In the genomic region with DNA sequence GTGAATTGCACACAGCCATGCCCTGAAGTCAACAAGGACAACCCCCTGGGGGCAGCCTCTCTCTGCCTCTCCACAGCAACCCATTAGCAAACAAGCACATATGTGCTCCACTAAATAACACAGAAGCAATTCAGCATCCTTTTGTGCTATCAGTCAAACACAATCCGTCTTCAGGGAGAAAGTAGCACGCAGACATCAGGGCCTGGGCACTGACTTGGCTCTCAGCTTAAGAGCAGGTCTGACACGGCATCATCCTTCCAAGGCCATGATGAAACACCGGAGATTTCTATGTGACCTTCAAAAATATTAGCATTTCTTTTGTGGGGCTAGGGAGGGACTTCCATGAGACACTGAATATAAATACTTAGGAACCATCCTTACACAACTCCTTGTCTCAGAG, we compare ENCODE assay signal across 27 mouse cellular contexts.
A peak's percentile ranks its signal among the peaks of the same experiment; 100 is the strongest.
DNase-seq lines count a peak whose midpoint lies in the region; ATAC-seq lines count a peak whose summit lies in the region.
"Had no signal": no experiment of that assay in that cellular context is flagged by ENCODE, and none has a peak within 500 bp of the region (broad histone marks: within the 10 kb centered on the region; RNA-seq: fewer than 3 reads in every experiment).

No protein-coding gene starts in this region.

- H3K4me1 ChIP-seq in heart, embryonic 10.5 days: peaks cover 22% of the 10 kb centered on the region
- peaks cover 16% of the 10 kb centered on the region for H3K4me1 ChIP-seq in midbrain, embryonic 13.5 days (replicated peaks)
- H3K4me1 ChIP-seq in midbrain, embryonic 11.5 days (ENCODE audit: control insufficient read depth, insufficient read depth, low read length): no peaks in the 10 kb centered on the region
- H3K4me1 ChIP-seq: embryonic facial prominence, embryonic 13.5 days; embryonic facial prominence, embryonic 15.5 days; forebrain, embryonic 10.5 days had no signal

- no peak for ATAC-seq in midbrain, embryonic 13.5 days
- ATAC-seq in midbrain, embryonic 11.5 days (ENCODE audit: low FRiP score): no peak
- ATAC-seq: CD4-positive, CD25-positive, alpha-beta regulatory T cell, adult 4 months; forebrain, embryonic 14.5 days; forebrain, embryonic 16.5 days; Patski had no signal

- H3K27ac ChIP-seq in heart, embryonic 10.5 days: no peak overlapping the region
- H3K27ac ChIP-seq in midbrain, embryonic 13.5 days: 0 out of 2 replicates have a peak overlapping the region, but pooled peaks have one; percentile 9
- no peak overlapping the region for H3K27ac ChIP-seq in midbrain, embryonic 11.5 days (ENCODE audit: low read depth, low read length)
- H3K27ac ChIP-seq: embryonic facial prominence, embryonic 13.5 days; embryonic facial prominence, embryonic 15.5 days; forebrain, embryonic 10.5 days; forebrain, embryonic 12.5 days had no signal

- H3K27me3 ChIP-seq in heart, embryonic 10.5 days (ENCODE audit: insufficient read depth, poor library complexity, severe bottlenecking): no peaks in the 10 kb centered on the region
- H3K27me3 ChIP-seq in midbrain, embryonic 13.5 days: no peaks in the 10 kb centered on the region
- H3K27me3 ChIP-seq in midbrain, embryonic 11.5 days (ENCODE audit: control insufficient read depth, insufficient read depth, low read length): no peaks in the 10 kb centered on the region
- H3K27me3 ChIP-seq: embryonic facial prominence, embryonic 13.5 days; embryonic facial prominence, embryonic 15.5 days; forebrain, embryonic 12.5 days had no signal

- intact Hi-C loops in heart, postnatal 10 days (cut with DNase I): no loop called here

- peaks cover 35% of the 10 kb centered on the region for H3K36me3 ChIP-seq in heart, embryonic 10.5 days
- H3K36me3 ChIP-seq in midbrain, embryonic 13.5 days: no peaks in the 10 kb centered on the region; the same call in 1 of the 2 replicates
- H3K36me3 ChIP-seq in midbrain, embryonic 11.5 days (ENCODE audit: control insufficient read depth, insufficient read depth, low read length): no peaks in the 10 kb centered on the region
- H3K36me3 ChIP-seq: embryonic facial prominence, embryonic 13.5 days; embryonic facial prominence, embryonic 15.5 days; G1E had no signal

- DNase-seq in heart, embryonic 10.5 days (ENCODE audit: low spot score): peak; percentile 63
- no peak for DNase-seq in heart, postnatal 10 days
- no peak for DNase-seq in midbrain, embryonic 11.5 days (ENCODE audit: low spot score, missing footprints)
- peak; percentile 12 for DNase-seq in ZHBTc4 (ENCODE audit: low read depth, low spot score)
- peak; percentile 27 for DNase-seq in retina, postnatal 1 day
- no peak for DNase-seq in adrenal gland, adult 8-10 months
- DNase-seq: adrenal gland, postnatal 10 days; adrenal gland, postnatal 25 days; B cell, adult 2 months; cerebellum, adult 11 months; cerebellum, adult 18-20 months; cerebellum, adult 8-10 months; cerebellum, adult 9-11 months; cerebellum, postnatal 14 days; cerebellum, postnatal 36 days; embryo, embryonic 11 days had no signal

- no peak overlapping the region for H3K4me3 ChIP-seq in heart, embryonic 10.5 days
- H3K4me3 ChIP-seq in midbrain, embryonic 13.5 days (replicated peaks): no peak overlapping the region
- no peak overlapping the region for H3K4me3 ChIP-seq in midbrain, embryonic 11.5 days (ENCODE audit: low read depth, low read length)
- H3K4me3 ChIP-seq: embryonic facial prominence, embryonic 13.5 days; embryonic facial prominence, embryonic 15.5 days; erythroblast, embryonic 14.5 days; forebrain, embryonic 10.5 days; forebrain, embryonic 12.5 days had no signal

- no peak overlapping the region for H3K4me2 ChIP-seq in midbrain, embryonic 13.5 days (replicated peaks)
- no peak overlapping the region for H3K4me2 ChIP-seq in midbrain, embryonic 11.5 days
- H3K4me2 ChIP-seq: embryonic facial prominence, embryonic 13.5 days; embryonic facial prominence, embryonic 15.5 days; forebrain, embryonic 12.5 days had no signal

- H3K9me3 ChIP-seq in heart, embryonic 10.5 days: no peaks in the 10 kb centered on the region
- no peaks in the 10 kb centered on the region for H3K9me3 ChIP-seq in midbrain, embryonic 13.5 days
- no peaks in the 10 kb centered on the region for H3K9me3 ChIP-seq in midbrain, embryonic 11.5 days (ENCODE audit: control insufficient read depth, low read length)
- H3K9me3 ChIP-seq: embryonic facial prominence, embryonic 13.5 days; embryonic facial prominence, embryonic 15.5 days; forebrain, embryonic 10.5 days; forebrain, embryonic 12.5 days had no signal

- H3K9ac ChIP-seq in midbrain, embryonic 13.5 days (replicated peaks): no peak overlapping the region
- no peak overlapping the region for H3K9ac ChIP-seq in midbrain, embryonic 11.5 days (ENCODE audit: low read length)
- H3K9ac ChIP-seq: embryonic facial prominence, embryonic 13.5 days; embryonic facial prominence, embryonic 15.5 days; forebrain, embryonic 12.5 days had no signal

- 85% methylated on average over 4 of the region's 4 CpGs for WGBS in heart, embryonic 10.5 days
- WGBS in midbrain, embryonic 13.5 days: 59% methylated on average over 4 of the region's 4 CpGs
- 77% methylated on average over 4 of the region's 4 CpGs for WGBS in midbrain, embryonic 11.5 days

Comparison
In these comparisons a context has a peak if more than half of its experiments do, and no peak if none do; other contexts are left out.
1. DNase-seq: peak in heart, embryonic 10.5 days (single experiment), ZHBTc4 (single experiment) and retina, postnatal 1 day (single experiment); none in heart, postnatal 10 days (0 of 2), midbrain, embryonic 11.5 days (single experiment) and adrenal gland, adult 8-10 months (single experiment).